Mouse (Mus musculus): ENCODE results near the gene Sdf4. TPM values are rescaled to one million over a fixed set of nuclear protein-coding genes. Genes with fewer than 3 reads are reported as not detected.

Sdf4 gene
- polyA plus RNA-seq (2017; shearing (Covaris generic)): 401 TPM

GRCm38 (mm10) chr4:155992241-155992905, at the start of gene Sdf4, which contains the start of gene B3galt6:
Sdf4 (plus strand) TSS chr4:155992872.
B3galt6 (minus strand) TSS chr4:155992649.

GRCm38 (mm10) chr4:155943534-155944249, 49.0 kb upstream of the Sdf4 start, which contains the start of gene Ube2j2:
Ube2j2 (plus strand) TSS chr4:155943831.

GRCm38 (mm10) chr4:155962167-155962971, 30.3 kb upstream of the Sdf4 start, which contains the start of gene C1qtnf12:
C1qtnf12 (plus strand) TSS chr4:155962318.

GRCm38 (mm10) chr4:156013637-156014036, 21.0 kb downstream of the Sdf4 start, which contains the start of gene Tnfrsf4:
Tnfrsf4 (plus strand) TSS chr4:156013843.

GRCm38 (mm10) chr4:156026013-156026412, 33.3 kb downstream of the Sdf4 start, which contains the start of gene Tnfrsf18:
Tnfrsf18 (plus strand) TSS chr4:156026164.

GRCm38 (mm10) chr4:156059261-156059660, 66.6 kb downstream of the Sdf4 start, which contains the start of gene Ttll10:
Ttll10 (minus strand) TSS chr4:156059414.

Other genes with a start within 250 kb of the Sdf4 start
- gene Atad3a, start 231.8 kb upstream of the Sdf4 start, polyA plus RNA-seq (2017; shearing (Covaris generic)): 104 TPM
- not detected for gene Vwa1, start 218.2 kb upstream of the Sdf4 start, polyA plus RNA-seq (2017; shearing (Covaris generic))
- gene Tmem88b, start 207.0 kb upstream of the Sdf4 start, polyA plus RNA-seq (2017; shearing (Covaris generic)): not detected
- not detected for gene Ankrd65, start 202.4 kb upstream of the Sdf4 start, polyA plus RNA-seq (2017; shearing (Covaris generic))
- 62.8 TPM for gene Mrpl20, start 190.0 kb upstream of the Sdf4 start, polyA plus RNA-seq (2017; shearing (Covaris generic))
- 444 TPM for gene Ccnl2, start 180.4 kb upstream of the Sdf4 start, polyA plus RNA-seq (2017; shearing (Covaris generic))
- gene Aurkaip1, start 161.6 kb upstream of the Sdf4 start, polyA plus RNA-seq (2017; shearing (Covaris generic)): 116 TPM
- 2.1 TPM for gene Mxra8, start 153.2 kb upstream of the Sdf4 start, polyA plus RNA-seq (2017; shearing (Covaris generic))
- gene Dvl1, start 145.5 kb upstream of the Sdf4 start, polyA plus RNA-seq (2017; shearing (Covaris generic)): 117 TPM
- gene Tas1r3, start 129.5 kb upstream of the Sdf4 start, polyA plus RNA-seq (2017; shearing (Covaris generic)): 0.55 TPM
- 3.0 TPM for gene Cptp, start 123.4 kb upstream of the Sdf4 start, polyA plus RNA-seq (2017; shearing (Covaris generic))
- gene Ints11, start 123.3 kb upstream of the Sdf4 start, polyA plus RNA-seq (2017; shearing (Covaris generic)): 80.6 TPM
- gene Pusl1, start 101.1 kb upstream of the Sdf4 start, polyA plus RNA-seq (2017; shearing (Covaris generic)): 41.9 TPM
- 34.2 TPM for gene Acap3, start 101.0 kb upstream of the Sdf4 start, polyA plus RNA-seq (2017; shearing (Covaris generic))
- 185 TPM for gene Ube2j2, start 49.0 kb upstream of the Sdf4 start, polyA plus RNA-seq (2017; shearing (Covaris generic))
- 3.4 TPM for gene C1qtnf12, start 30.6 kb upstream of the Sdf4 start, polyA plus RNA-seq (2017; shearing (Covaris generic))
- gene B3galt6, start 223 bp upstream of the Sdf4 start, polyA plus RNA-seq (2017; shearing (Covaris generic)): 7.8 TPM
- gene Tnfrsf4, start 21.0 kb downstream of the Sdf4 start, polyA plus RNA-seq (2017; shearing (Covaris generic)): 109 TPM
- 279 TPM for gene Tnfrsf18, start 33.3 kb downstream of the Sdf4 start, polyA plus RNA-seq (2017; shearing (Covaris generic))
- 0.15 TPM for gene Ttll10, start 66.5 kb downstream of the Sdf4 start, polyA plus RNA-seq (2017; shearing (Covaris generic))
- gene 9430015G10Rik, start 117.1 kb downstream of the Sdf4 start, polyA plus RNA-seq (2017; shearing (Covaris generic)): 34.5 TPM
- gene Rnf223, start 137.6 kb downstream of the Sdf4 start, polyA plus RNA-seq (2017; shearing (Covaris generic)): 0.16 TPM
- gene Agrn, start 204.6 kb downstream of the Sdf4 start, polyA plus RNA-seq (2017; shearing (Covaris generic)): 4.8 TPM
- gene Isg15, start 207.9 kb downstream of the Sdf4 start, polyA plus RNA-seq (2017; shearing (Covaris generic)): 11.7 TPM
- 11.7 TPM for gene AW011738, start 210.4 kb downstream of the Sdf4 start, polyA plus RNA-seq (2017; shearing (Covaris generic))
- gene Perm1, start 223.0 kb downstream of the Sdf4 start, polyA plus RNA-seq (2017; shearing (Covaris generic)): 0.70 TPM
- gene Plekhn1, start 242.0 kb downstream of the Sdf4 start, polyA plus RNA-seq (2017; shearing (Covaris generic)): 38.5 TPM
- 136 TPM for gene Noc2l, start 243.1 kb downstream of the Sdf4 start, polyA plus RNA-seq (2017; shearing (Covaris generic))